Mouse (Mus musculus): ENCODE measurements around the gene Scamp2. TPM values are rescaled to one million over a fixed set of nuclear protein-coding genes. Genes with fewer than 3 reads are reported as not detected.

Gene Scamp2
- polyA plus RNA-seq, 1 experiment from 2014 or later, result 92.3 TPM

- peak overlapping the region; percentile 76 for H3K4me2 ChIP-seq (replicated peaks; ENCODE audit: low read depth)
Measured at GRCm38 (mm10) chr9:57522861-57523246, 37.9 kb upstream of the Scamp2 start.

GRCm38 (mm10) chr9:57523754-57524153 is 37.0 kb upstream of the Scamp2 start:
- Histone ChIP-seq H3K27ac (ENCODE audit: low read depth, low read length) (no peak overlapping the region), H3K27me3 (replicated peaks; ENCODE audit: control insufficient read depth, insufficient read depth, low read length) (no peaks in the 10 kb centered on the region), H3K36me3 (ENCODE audit: control insufficient read depth, insufficient read depth) (peaks cover under 1% of the 10 kb centered on the region), H3K4me1 (replicated peaks; ENCODE audit: control insufficient read depth, insufficient read depth, low read length) (peaks cover 21% of the 10 kb centered on the region; the same call in 1 of the 2 replicates), H3K9me3 (ENCODE audit: control insufficient read depth) (no peaks in the 10 kb centered on the region), H3K4me2 (replicated peaks; ENCODE audit: low read depth) (0 out of 2 replicates have a peak overlapping the region, but pooled peaks have one; percentile 17), H3K4me3 (ENCODE audit: low read depth, low read length) (no peak overlapping the region), H3K9ac (ENCODE audit: low read depth, low read length) (no peak overlapping the region)
- TF ChIP-seq CTCF (IDR thresholded peaks at IDR 0.05; ENCODE audit: low read depth), result peak; percentile 73
- ATAC-seq, result no peak
- 75% methylated on average over 1 of the region's 1 CpGs for WGBS

More at GRCm38 (mm10) chr9:57522861-57523246, 37.9 kb upstream of the Scamp2 start:
- Histone ChIP-seq H3K36me3 (ENCODE audit: control insufficient read depth, insufficient read depth) (no peaks in the 10 kb centered on the region; the same call in 1 of the 2 replicates), H3K4me1 (replicated peaks; ENCODE audit: control insufficient read depth, insufficient read depth, low read length) (peaks cover 21% of the 10 kb centered on the region; the same call in 1 of the 2 replicates), H3K9me3 (ENCODE audit: control insufficient read depth) (no peaks in the 10 kb centered on the region), H3K27me3 (replicated peaks; ENCODE audit: control insufficient read depth, insufficient read depth, low read length) (no peaks in the 10 kb centered on the region), H3K27ac (ENCODE audit: low read depth, low read length) (no peak overlapping the region), H3K9ac (ENCODE audit: low read depth, low read length) (no peak overlapping the region), H3K4me3 (ENCODE audit: low read depth, low read length) (peak overlapping the region; percentile 96)
- 55% methylated on average over 4 of the region's 4 CpGs for WGBS
- no peak for TF ChIP-seq CTCF (IDR thresholded peaks at IDR 0.05; ENCODE audit: low read depth)
- ATAC-seq, result no peak

DNA sequence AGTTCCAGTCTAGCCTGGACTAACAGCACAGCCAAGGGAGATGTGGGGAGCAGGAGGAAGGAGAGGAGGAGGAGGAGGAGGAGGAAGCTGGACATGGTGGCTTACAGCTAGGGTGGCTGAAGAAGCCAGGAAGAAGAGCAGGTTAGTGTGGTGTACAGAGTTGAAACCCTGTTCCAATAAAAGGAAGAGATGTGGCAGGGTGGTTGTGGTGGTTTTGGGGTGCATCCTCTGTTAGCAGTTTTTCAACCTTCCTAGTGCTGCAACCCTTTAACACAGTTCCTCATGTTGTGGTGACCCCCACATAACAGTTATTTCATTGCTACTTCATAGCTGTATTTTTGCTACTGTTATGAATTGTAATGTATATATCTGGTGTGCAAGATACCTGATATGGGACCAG is 36.3 kb upstream of the Scamp2 start:
- H3K9ac ChIP-seq (ENCODE audit: low read depth, low read length), result no peak overlapping the region
- TF ChIP-seq CTCF (IDR thresholded peaks at IDR 0.05; ENCODE audit: low read depth), result no peak

DNA sequence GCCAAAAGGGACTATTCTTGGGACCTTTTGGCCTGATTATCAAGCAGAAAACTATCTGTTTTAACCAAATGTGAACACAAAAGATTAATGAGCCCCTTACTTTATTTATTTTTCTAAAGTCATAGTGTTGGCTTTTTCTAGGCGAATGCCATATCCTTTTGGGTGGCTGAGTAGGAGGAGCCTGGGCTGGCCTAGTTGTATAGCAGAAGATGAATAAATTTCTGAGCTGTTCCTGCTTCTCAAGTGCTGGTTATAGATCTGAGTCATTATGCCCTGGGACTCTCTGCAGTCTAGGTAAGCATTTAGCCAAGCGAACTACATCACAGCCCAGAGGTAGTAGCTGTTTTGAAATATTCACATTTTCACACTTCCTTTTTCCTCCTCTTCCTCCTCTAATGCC is 35.2 kb upstream of the Scamp2 start:
- Histone ChIP-seq H3K36me3 (ENCODE audit: control insufficient read depth, insufficient read depth) (peaks cover 4% of the 10 kb centered on the region), H3K9ac (ENCODE audit: low read depth, low read length) (no peak overlapping the region), H3K27ac (ENCODE audit: low read depth, low read length) (no peak overlapping the region), H3K4me3 (ENCODE audit: low read depth, low read length) (no peak overlapping the region), H3K27me3 (replicated peaks; ENCODE audit: control insufficient read depth, insufficient read depth, low read length) (no peaks in the 10 kb centered on the region), H3K4me2 (replicated peaks; ENCODE audit: low read depth) (no peak overlapping the region), H3K4me1 (replicated peaks; ENCODE audit: control insufficient read depth, insufficient read depth, low read length) (peaks cover 21% of the 10 kb centered on the region; the same call in 1 of the 2 replicates), H3K9me3 (ENCODE audit: control insufficient read depth) (no peaks in the 10 kb centered on the region)
- no peak for TF ChIP-seq CTCF (IDR thresholded peaks at IDR 0.05; ENCODE audit: low read depth)
- no peak for ATAC-seq
- WGBS, result 40% methylated on average over 2 of the region's 2 CpGs

More for the DNA sequence above, 36.3 kb upstream of the Scamp2 start:
- Histone ChIP-seq H3K9me3 (ENCODE audit: control insufficient read depth) (no peaks in the 10 kb centered on the region), H3K36me3 (ENCODE audit: control insufficient read depth, insufficient read depth) (peaks cover 4% of the 10 kb centered on the region), H3K4me2 (replicated peaks; ENCODE audit: low read depth) (0 out of 2 replicates have a peak overlapping the region, but pooled peaks have one; percentile 17), H3K4me1 (replicated peaks; ENCODE audit: control insufficient read depth, insufficient read depth, low read length) (peaks cover 21% of the 10 kb centered on the region; the same call in 1 of the 2 replicates), H3K27ac (ENCODE audit: low read depth, low read length) (no peak overlapping the region), H3K27me3 (replicated peaks; ENCODE audit: control insufficient read depth, insufficient read depth, low read length) (no peaks in the 10 kb centered on the region), H3K4me3 (ENCODE audit: low read depth, low read length) (no peak overlapping the region)
- no peak for ATAC-seq

DNA sequence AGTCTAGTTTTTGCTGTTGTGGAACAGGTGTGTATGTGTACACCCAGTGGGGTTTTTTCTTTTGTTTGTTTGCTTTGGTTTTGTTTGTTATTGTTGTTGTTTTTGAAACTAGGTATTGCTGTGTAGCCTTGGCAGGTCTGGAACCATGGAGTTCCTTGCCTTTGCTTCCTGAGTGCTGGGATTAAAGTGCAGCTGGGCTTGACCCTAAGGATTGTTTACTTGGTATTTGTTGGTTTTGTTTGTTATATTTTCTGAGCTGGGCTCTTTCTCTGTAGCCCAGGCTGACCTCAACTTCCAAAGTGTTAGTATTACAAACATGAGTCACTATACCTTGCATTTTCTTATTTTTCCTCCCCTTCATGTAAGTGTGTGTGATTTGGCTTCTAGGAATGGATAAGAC is 34.3 kb upstream of the Scamp2 start:
- no peak for TF ChIP-seq CTCF (IDR thresholded peaks at IDR 0.05; ENCODE audit: low read depth)
- Histone ChIP-seq H3K4me3 (ENCODE audit: low read depth, low read length) (no peak overlapping the region), H3K4me1 (replicated peaks; ENCODE audit: control insufficient read depth, insufficient read depth, low read length) (peaks cover 21% of the 10 kb centered on the region; the same call in 1 of the 2 replicates), H3K27me3 (replicated peaks; ENCODE audit: control insufficient read depth, insufficient read depth, low read length) (no peaks in the 10 kb centered on the region), H3K9me3 (ENCODE audit: control insufficient read depth) (no peaks in the 10 kb centered on the region), H3K9ac (ENCODE audit: low read depth, low read length) (no peak overlapping the region), H3K27ac (ENCODE audit: low read depth, low read length) (no peak overlapping the region), H3K4me2 (replicated peaks; ENCODE audit: low read depth) (no peak overlapping the region), H3K36me3 (ENCODE audit: control insufficient read depth, insufficient read depth) (peaks cover 10% of the 10 kb centered on the region)
- ATAC-seq, result no peak

GRCm38 (mm10) chr9:57531946-57532345 is 28.8 kb upstream of the Scamp2 start:
- 22% methylated on average over 1 of the region's 1 CpGs for WGBS
- peak overlapping the region; percentile 69 for H3K27ac ChIP-seq (ENCODE audit: low read depth, low read length)

More at GRCm38 (mm10) chr9:57531946-57532345, 28.8 kb upstream of the Scamp2 start:
- Histone ChIP-seq H3K9ac (ENCODE audit: low read depth, low read length) (no peak overlapping the region), H3K4me1 (replicated peaks; ENCODE audit: control insufficient read depth, insufficient read depth, low read length) (no peaks in the 10 kb centered on the region), H3K9me3 (ENCODE audit: control insufficient read depth) (no peaks in the 10 kb centered on the region), H3K4me2 (replicated peaks; ENCODE audit: low read depth) (no peak overlapping the region), H3K36me3 (ENCODE audit: control insufficient read depth, insufficient read depth) (peaks cover 34% of the 10 kb centered on the region), H3K27me3 (replicated peaks; ENCODE audit: control insufficient read depth, insufficient read depth, low read length) (no peaks in the 10 kb centered on the region), H3K4me3 (ENCODE audit: low read depth, low read length) (no peak overlapping the region)
- ATAC-seq, result no peak
- TF ChIP-seq CTCF (IDR thresholded peaks at IDR 0.05; ENCODE audit: low read depth), result no peak

Data from intestine, postnatal 0 days (tissue).